Mouse (Mus musculus): ENCODE measurements around the gene Hist1h2bq.
"Not testable (repeated sequence)": the region's sequence is repeated elsewhere in the genome, so short reads cannot be mapped to it uniquely, and the experiment has no call there.

The Hist1h2bq gene

GRCm38 (mm10) chr13:21789925-21790324, 20.1 kb downstream of the Hist1h2bq start:
- DNase-seq (ENCODE audit: low read depth, low spot score): no peak

- DNase-seq (ENCODE audit: low read depth, low spot score): no peak
These were observed 22.0 kb downstream of the Hist1h2bq start for GRCm38 (mm10) chr13:21787760-21788593.

GRCm38 (mm10) chr13:21786899-21787629, 22.9 kb downstream of the Hist1h2bq start, which contains the start of the genes Hist1h2an and Hist1h2bp:
TSS of gene Hist1h2an (minus strand) at chr13:21787218.
TSS of gene Hist1h2bp (plus strand) at chr13:21787461.
- DNase-seq (ENCODE audit: low read depth, low spot score): peak; percentile 93

- no peak for DNase-seq (ENCODE audit: low read depth, low spot score)
These were observed 23.7 kb downstream of the Hist1h2bq start for GRCm38 (mm10) chr13:21786189-21786898.

- DNase-seq (ENCODE audit: low read depth, low spot score): no peak
These were observed 25.7 kb downstream of the Hist1h2bq start for GRCm38 (mm10) chr13:21784311-21784710.

- DNase-seq (ENCODE audit: low read depth, low spot score): no peak
These were observed 26.2 kb downstream of the Hist1h2bq start for GRCm38 (mm10) chr13:21783734-21784161.

- peak; percentile 61 for DNase-seq (ENCODE audit: low read depth, low spot score)
These were observed 26.8 kb downstream of the Hist1h2bq start, which contains the start of gene Hist1h3i for GRCm38 (mm10) chr13:21783255-21783617. TSS of gene Hist1h3i (minus strand) at chr13:21783370.

- DNase-seq (ENCODE audit: low read depth, low spot score): not testable (repeated sequence)
These were observed 27.4 kb downstream of the Hist1h2bq start for GRCm38 (mm10) chr13:21782361-21783254.

- DNase-seq (ENCODE audit: low read depth, low spot score): no peak
These were observed 28.4 kb downstream of the Hist1h2bq start for GRCm38 (mm10) chr13:21781639-21782038.

GRCm38 (mm10) chr13:21781021-21781555, 28.9 kb downstream of the Hist1h2bq start:
- no peak for DNase-seq (ENCODE audit: low read depth, low spot score)

GRCm38 (mm10) chr13:21779767-21780731, 29.9 kb downstream of the Hist1h2bq start, which contains the start of gene Hist1h1b:
TSS of gene Hist1h1b (minus strand) at chr13:21780625.
- DNase-seq (ENCODE audit: low read depth, low spot score): no peak

GRCm38 (mm10) chr13:21778814-21779766, 30.9 kb downstream of the Hist1h2bq start:
- peak; percentile 68 for DNase-seq (ENCODE audit: low read depth, low spot score)

Data from retina, postnatal 7 days (tissue).